Mouse (Mus musculus): ENCODE data around the gene 4933427D14Rik.

Gene 4933427D14Rik

GRCm38 (mm10) chr11:72147910-72148309, 59.3 kb downstream of the 4933427D14Rik start:
- in situ Hi-C loops (cut with MseI, MboI), result no loop called here

- in situ Hi-C loops (cut with MseI, MboI), result no loop called here
These were observed 61.4 kb downstream of the 4933427D14Rik start for GRCm38 (mm10) chr11:72145877-72146248.

GRCm38 (mm10) chr11:72145182-72145876, 61.9 kb downstream of the 4933427D14Rik start:
- in situ Hi-C loops (cut with MseI, MboI), result no loop called here

GRCm38 (mm10) chr11:72142889-72143288, 64.4 kb downstream of the 4933427D14Rik start:
- in situ Hi-C loops (cut with MseI, MboI), result no loop called here

- in situ Hi-C loops (cut with MseI, MboI), result no loop called here
These were observed 67.1 kb downstream of the 4933427D14Rik start for GRCm38 (mm10) chr11:72140198-72140597.

GRCm38 (mm10) chr11:72136231-72136982, 70.9 kb downstream of the 4933427D14Rik start:
- in situ Hi-C loops (cut with MseI, MboI), result no loop called here

GRCm38 (mm10) chr11:72135383-72136158, 71.7 kb downstream of the 4933427D14Rik start, which contains the start of gene Pitpnm3:
Pitpnm3 (minus strand) TSS chr11:72135778.
- in situ Hi-C loops (cut with MseI, MboI), result no loop called here

GRCm38 (mm10) chr11:72134536-72135382, 72.5 kb downstream of the 4933427D14Rik start:
- in situ Hi-C loops (cut with MseI, MboI), result no loop called here

- in situ Hi-C loops (cut with MseI, MboI), result no loop called here
These were observed 74.2 kb downstream of the 4933427D14Rik start for GRCm38 (mm10) chr11:72133075-72133474.

- in situ Hi-C loops (cut with MseI, MboI), result no loop called here
These were observed 75.0 kb downstream of the 4933427D14Rik start for GRCm38 (mm10) chr11:72132266-72132665.

- in situ Hi-C loops (cut with MseI, MboI), result no loop called here
These were observed 75.6 kb downstream of the 4933427D14Rik start for GRCm38 (mm10) chr11:72131697-72132096.

GRCm38 (mm10) chr11:72130905-72131304, 76.4 kb downstream of the 4933427D14Rik start:
- in situ Hi-C loops (cut with MseI, MboI), result no loop called here

- in situ Hi-C loops (cut with MseI, MboI), result no loop called here
These were observed 76.8 kb downstream of the 4933427D14Rik start for GRCm38 (mm10) chr11:72130472-72130871.

GRCm38 (mm10) chr11:72130021-72130420, 77.2 kb downstream of the 4933427D14Rik start:
- in situ Hi-C loops (cut with MseI, MboI), result no loop called here

- in situ Hi-C loops (cut with MseI, MboI), result no loop called here
These were observed 78.0 kb downstream of the 4933427D14Rik start for GRCm38 (mm10) chr11:72129032-72129894.

- in situ Hi-C loops (cut with MseI, MboI), result no loop called here
These were observed 79.6 kb downstream of the 4933427D14Rik start for GRCm38 (mm10) chr11:72127450-72128189.

- in situ Hi-C loops (cut with MseI, MboI), result no loop called here
These were observed 81.5 kb downstream of the 4933427D14Rik start for GRCm38 (mm10) chr11:72125781-72126180.

GRCm38 (mm10) chr11:72123531-72123930, 83.7 kb downstream of the 4933427D14Rik start:
- in situ Hi-C loops (cut with MseI, MboI), result no loop called here

GRCm38 (mm10) chr11:72120354-72120753, 86.9 kb downstream of the 4933427D14Rik start:
- in situ Hi-C loops (cut with MseI, MboI), result no loop called here

GRCm38 (mm10) chr11:72118630-72119029, 88.6 kb downstream of the 4933427D14Rik start:
- in situ Hi-C loops (cut with MseI, MboI), result no loop called here
